Mouse (Mus musculus): ENCODE data around the gene Ncl.

DNA sequence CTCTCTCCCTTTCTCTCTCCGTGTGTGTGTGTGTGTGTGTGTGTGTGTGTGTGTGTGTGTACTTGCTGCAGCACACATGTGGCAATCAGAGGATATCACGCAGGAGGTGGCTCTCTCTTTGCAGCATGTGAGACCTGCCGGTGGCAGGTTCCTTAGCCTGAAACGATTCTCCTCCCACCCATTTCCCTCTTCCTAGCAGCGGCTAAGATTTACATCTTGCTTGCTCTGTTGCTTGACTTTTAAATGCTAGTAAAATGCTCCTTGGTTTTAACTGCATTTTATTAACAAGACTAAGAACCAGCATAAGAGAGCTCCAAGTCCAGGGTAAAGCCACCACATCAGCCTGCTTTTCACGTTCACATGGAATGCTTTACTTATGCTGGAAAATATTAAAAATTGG, 19.5 kb upstream of the Ncl start:
- TF ChIP-seq CTCF (conservative IDR thresholded peaks at IDR 0.05; ENCODE audit: low read length): no peak
- TF ChIP-seq NANOG (IDR thresholded peaks at IDR 0.05; ENCODE audit: borderline replicate concordance, low read length): no peak
